Mouse (Mus musculus) c-Kit-positive CD71-positive TER-119-negative erythroid progenitor cells, embryonic 14.5 days (primary cell): ENCODE measurements around the gene Dab2ip.

ENCODE experiments used
- DNase-seq: peaks from one replicate; pipeline ENCODE4 v3.0.0-alpha.2; 2013; ENCODE audit warnings: low read depth

The Dab2ip gene

GRCm38 (mm10) chr2:35595102-35595501, 37.0 kb downstream of the Dab2ip start:
- no peak for DNase-seq

GRCm38 (mm10) chr2:35595718-35596117, 37.7 kb downstream of the Dab2ip start:
- no peak for DNase-seq

- no peak for DNase-seq
Measured at GRCm38 (mm10) chr2:35596796-35597195, 38.7 kb downstream of the Dab2ip start.

GRCm38 (mm10) chr2:35598819-35599218, 40.8 kb downstream of the Dab2ip start:
- DNase-seq = no peak

- DNase-seq = no peak
Measured at GRCm38 (mm10) chr2:35601665-35602064, 43.6 kb downstream of the Dab2ip start.

GRCm38 (mm10) chr2:35607476-35607875, 49.4 kb downstream of the Dab2ip start:
- DNase-seq = no peak

GRCm38 (mm10) chr2:35608856-35609255, 50.8 kb downstream of the Dab2ip start:
- no peak for DNase-seq

- DNase-seq = no peak
Measured at GRCm38 (mm10) chr2:35609317-35609716, 51.3 kb downstream of the Dab2ip start.

- DNase-seq = no peak
Measured at GRCm38 (mm10) chr2:35610168-35610951, 52.3 kb downstream of the Dab2ip start.

GRCm38 (mm10) chr2:35610976-35611375, 52.9 kb downstream of the Dab2ip start:
- no peak for DNase-seq

- DNase-seq = no peak
Measured at GRCm38 (mm10) chr2:35611645-35612044, 53.6 kb downstream of the Dab2ip start.

- no peak for DNase-seq
Measured at GRCm38 (mm10) chr2:35612297-35612696, 54.2 kb downstream of the Dab2ip start.

GRCm38 (mm10) chr2:35613946-35614353, 55.9 kb downstream of the Dab2ip start:
- no peak for DNase-seq

GRCm38 (mm10) chr2:35614411-35614810, 56.3 kb downstream of the Dab2ip start:
- DNase-seq = no peak

GRCm38 (mm10) chr2:35615366-35615765, 57.3 kb downstream of the Dab2ip start:
- DNase-seq = no peak

- no peak for DNase-seq
Measured at GRCm38 (mm10) chr2:35615977-35616376, 57.9 kb downstream of the Dab2ip start.

- no peak for DNase-seq
Measured at GRCm38 (mm10) chr2:35616891-35617658, 59.0 kb downstream of the Dab2ip start.

- no peak for DNase-seq
Measured at GRCm38 (mm10) chr2:35618981-35619380, 60.9 kb downstream of the Dab2ip start.

GRCm38 (mm10) chr2:35619532-35619931, 61.5 kb downstream of the Dab2ip start:
- no peak for DNase-seq

- DNase-seq = no peak
Measured at GRCm38 (mm10) chr2:35620364-35621224, 62.5 kb downstream of the Dab2ip start.

- DNase-seq = no peak
Measured at GRCm38 (mm10) chr2:35621225-35621519, 63.1 kb downstream of the Dab2ip start.

GRCm38 (mm10) chr2:35621796-35622195, 63.7 kb downstream of the Dab2ip start:
- no peak for DNase-seq
